Mouse (Mus musculus) heart, postnatal 0 days (tissue): ENCODE data around the gene Tsg101.

Experiments used
- CTCF ChIP-seq: IDR thresholded peaks from 2 replicates; pipeline ENCODE4 v1.5.1; 2016; ENCODE audit warnings: antibody characterized with exemption, control low read depth, low read depth
- EP300 ChIP-seq: IDR thresholded peaks from 2 replicates; pipeline ENCODE4 v1.6.1; 2016; ENCODE audit warnings: antibody characterized with exemption, low read depth

GRCm38 (mm10) chr7:46857436-46857835 is 62.3 kb downstream of the Tsg101 start:
- TF ChIP-seq CTCF (no peak), EP300 (no peak)
